Mouse (Mus musculus) liver, embryonic 14.5 days (tissue): ENCODE results near the gene Ccnb1.

Experiments
- CTCF ChIP-seq: IDR thresholded peaks from 2 replicates; pipeline ENCODE4 v1.5.1; 2016; ENCODE audit warnings: antibody characterized with exemption, low read depth, control low read depth
- EP300 ChIP-seq: IDR thresholded peaks from 2 replicates; pipeline ENCODE4 v1.6.1; 2016; ENCODE audit warnings: antibody characterized with exemption, low read depth

GRCm38 (mm10) chr13:100789083-100789482 lies 2.7 kb upstream of the Ccnb1 start:
- TF ChIP-seq CTCF (no peak), EP300 (no peak)
